Mouse (Mus musculus) embryonic facial prominence, embryonic 13.5 days (tissue): Measurements from ENCODE around the gene St6gal1. TPM values are rescaled to one million over a fixed set of nuclear protein-coding genes. Genes with fewer than 3 reads are reported as not detected.

Experiments
- ATAC-seq: fragments of 200-750 bp; cut with Nextera tagmentation; 2 replicates; pipeline ENCODE4 v1.8.0; 2017; ENCODE audit warnings: low read depth; ENCODE audit not compliant: insufficient number of reproducible peaks, insufficient read depth, low FRiP score, low TSS enrichment
- H3K27ac ChIP-seq: fragments of 300-500 bp; sonication (generic); 2 replicates; pipeline ENCODE4 v1.5.1; 2015; ENCODE audit warnings: moderate library complexity, mild to moderate bottlenecking, inconsistent platforms
- H3K27me3 ChIP-seq: fragments of 300-500 bp; sonication (generic); 2 replicates; pipeline ENCODE4 v1.6.1; 2015; ENCODE audit warnings: mild to moderate bottlenecking, inconsistent platforms
- H3K36me3 ChIP-seq: fragments of 300-500 bp; sonication (generic); 2 replicates; pipeline ENCODE4 v1.6.1; 2015; ENCODE audit warnings: mild to moderate bottlenecking, inconsistent platforms
- H3K4me1 ChIP-seq: fragments of 300-500 bp; sonication (generic); 2 replicates; pipeline ENCODE4 v1.6.1; 2015; ENCODE audit warnings: inconsistent platforms
- H3K4me2 ChIP-seq: fragments of 300-500 bp; sonication (generic); 2 replicates; pipeline ENCODE4 v1.6.1; 2015; ENCODE audit warnings: moderate library complexity, mild to moderate bottlenecking, inconsistent platforms
- H3K4me3 ChIP-seq: fragments of 300-500 bp; sonication (generic); 2 replicates; pipeline ENCODE4 v1.5.1; 2015; ENCODE audit warnings: mild to moderate bottlenecking, inconsistent platforms
- H3K9ac ChIP-seq: fragments of 300-500 bp; sonication (generic); 2 replicates; pipeline ENCODE4 v1.6.1; 2015; ENCODE audit warnings: mild to moderate bottlenecking, inconsistent platforms
- H3K9me3 ChIP-seq: fragments of 300-500 bp; sonication (generic); 2 replicates; pipeline ENCODE4 v1.6.1; 2016; ENCODE audit warnings: inconsistent platforms
- WGBS: fragments of 180-500 bp; shearing (Covaris S2); methylation state at CpG from one replicate; pipeline ENCODE4 v1.1.7; 2015; ENCODE audit warnings: mixed read lengths; 5-methylcytosine and 5-hydroxymethylcytosine counted together
- polyA plus RNA-seq: library from polyadenylated mRNA; unstranded; fragments of >200 nt; fragmentation: Nextera tagmentation; extraction: Ambion mirVana; gene quantifications from 2 replicates; pipeline ENCODE4 v1.2.1, GENCODE M21; 2015

Gene St6gal1
- polyA plus RNA-seq, 1 experiment from 2014 or later: 19.6 TPM

GRCm38 (mm10) chr16:23189612-23190011 lies 34.9 kb upstream of the St6gal1 start:
- no peaks in the 10 kb centered on the region for H3K27me3 ChIP-seq
- H3K9ac ChIP-seq: no peak overlapping the region
- WGBS: 64% methylated on average over 1 of the region's 1 CpGs
- H3K36me3 ChIP-seq: no peaks in the 10 kb centered on the region
- H3K27ac ChIP-seq: no peak overlapping the region
- H3K4me2 ChIP-seq: no peak overlapping the region
- H3K4me3 ChIP-seq: no peak overlapping the region
- H3K9me3 ChIP-seq: no peaks in the 10 kb centered on the region
- ATAC-seq: no peak
- H3K4me1 ChIP-seq: no peaks in the 10 kb centered on the region

DNA sequence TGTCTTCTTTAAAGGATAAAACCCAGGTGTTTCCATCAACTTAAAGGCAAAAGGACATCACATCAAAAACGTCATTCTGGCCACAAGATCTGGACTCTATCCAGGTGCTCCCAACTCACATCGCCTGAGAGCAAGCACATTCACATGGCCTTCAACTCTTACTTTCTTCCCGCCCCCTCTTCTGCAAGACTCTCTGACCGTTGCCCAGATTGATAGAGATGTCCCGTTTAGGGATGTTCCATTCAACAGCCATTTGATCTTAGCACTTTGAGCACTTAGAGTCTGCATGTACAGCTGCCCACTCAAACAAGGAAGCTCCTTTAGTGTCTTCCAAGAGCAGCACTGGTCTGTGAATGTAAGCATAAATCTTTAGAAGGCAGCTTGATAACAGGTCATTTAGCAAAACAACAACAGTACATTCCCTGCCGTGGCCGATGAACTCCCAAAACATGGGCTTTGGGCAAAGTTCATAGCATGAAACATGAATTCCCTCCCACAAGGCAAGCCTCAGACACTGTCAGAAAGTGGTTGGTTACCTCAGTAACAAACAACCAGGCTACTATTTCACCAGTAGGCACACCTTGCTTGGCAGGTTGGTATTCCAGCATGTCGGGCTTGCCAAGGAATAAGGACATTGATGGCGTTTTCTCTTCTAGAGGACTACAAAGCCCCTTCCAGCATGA lies 32.8 kb upstream of the St6gal1 start:
- WGBS: 84% methylated on average over 9 of the region's 9 CpGs
- Histone ChIP-seq H3K9me3 (no peaks in the 10 kb centered on the region), H3K27me3 (no peaks in the 10 kb centered on the region), H3K27ac (no peak overlapping the region), H3K9ac (no peak overlapping the region), H3K4me2 (no peak overlapping the region), H3K36me3 (no peaks in the 10 kb centered on the region), H3K4me1 (no peaks in the 10 kb centered on the region), H3K4me3 (no peak overlapping the region)
- ATAC-seq: no peak

DNA sequence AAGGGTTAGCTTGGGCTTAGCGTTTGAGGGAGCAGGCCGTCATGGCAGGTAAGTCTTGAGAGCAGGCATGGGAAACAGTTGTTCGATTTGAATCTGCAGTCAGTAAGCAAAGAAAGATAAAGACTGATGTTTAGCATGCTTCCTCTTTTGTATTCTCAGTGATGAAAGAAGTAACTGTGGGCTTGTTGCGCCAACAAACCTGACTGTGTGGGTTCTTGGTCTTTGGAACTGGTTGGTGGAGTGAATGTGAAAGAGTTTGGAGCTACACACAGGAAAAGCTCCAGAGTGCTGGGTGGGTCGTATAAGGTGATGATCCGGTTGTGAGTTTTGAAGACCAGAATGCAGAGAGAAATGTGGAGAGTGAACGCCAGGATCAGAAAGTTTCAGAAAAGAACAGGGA lies 28.9 kb upstream of the St6gal1 start:
- Histone ChIP-seq H3K4me1 (no peaks in the 10 kb centered on the region), H3K9me3 (no peaks in the 10 kb centered on the region), H3K27ac (no peak overlapping the region), H3K36me3 (no peaks in the 10 kb centered on the region), H3K4me3 (no peak overlapping the region), H3K27me3 (no peaks in the 10 kb centered on the region), H3K4me2 (no peak overlapping the region), H3K9ac (no peak overlapping the region)
- no peak for ATAC-seq
- WGBS: 85% methylated on average over 7 of the region's 7 CpGs

- no peak for ATAC-seq
- H3K9me3 ChIP-seq: no peaks in the 10 kb centered on the region
- H3K4me3 ChIP-seq: no peak overlapping the region
- H3K27ac ChIP-seq: no peak overlapping the region
- H3K4me1 ChIP-seq: no peaks in the 10 kb centered on the region
- no peak overlapping the region for H3K4me2 ChIP-seq
- no peak overlapping the region for H3K9ac ChIP-seq
- no peaks in the 10 kb centered on the region for H3K36me3 ChIP-seq
- H3K27me3 ChIP-seq: no peaks in the 10 kb centered on the region
Observed at GRCm38 (mm10) chr16:23196296-23196695, 28.2 kb upstream of the St6gal1 start.

- H3K27ac ChIP-seq: no peak overlapping the region
- no peak overlapping the region for H3K9ac ChIP-seq
- ATAC-seq: no peak
- H3K4me3 ChIP-seq: no peak overlapping the region
- no peaks in the 10 kb centered on the region for H3K27me3 ChIP-seq
- no peak overlapping the region for H3K4me2 ChIP-seq
- no peaks in the 10 kb centered on the region for H3K9me3 ChIP-seq
- H3K4me1 ChIP-seq: no peaks in the 10 kb centered on the region
- WGBS: 87% methylated on average over 6 of the region's 6 CpGs
- H3K36me3 ChIP-seq: no peaks in the 10 kb centered on the region
Observed at GRCm38 (mm10) chr16:23196791-23197190, 27.7 kb upstream of the St6gal1 start.

DNA sequence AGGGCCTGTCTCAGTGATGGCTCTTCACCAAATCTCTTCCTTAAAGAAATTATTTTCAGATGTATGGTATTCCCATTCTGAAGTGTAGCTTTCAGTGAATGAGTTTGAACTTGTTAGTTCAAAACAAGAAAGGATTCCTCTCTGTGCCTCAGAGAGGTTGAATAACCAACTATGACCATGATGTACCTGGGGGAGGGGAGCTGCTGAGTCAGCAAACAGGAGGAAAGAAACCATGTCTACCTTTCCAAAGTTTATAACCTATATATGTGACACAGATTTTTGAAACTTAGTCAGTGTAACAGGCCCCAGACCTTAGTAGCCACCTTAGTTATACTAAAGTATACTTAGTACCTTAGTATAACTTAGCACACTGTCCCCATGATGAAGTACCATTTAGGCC lies 23.0 kb upstream of the St6gal1 start:
- Histone ChIP-seq H3K4me3 (no peak overlapping the region), H3K4me2 (no peak overlapping the region), H3K27me3 (no peaks in the 10 kb centered on the region), H3K36me3 (no peaks in the 10 kb centered on the region), H3K9ac (no peak overlapping the region), H3K27ac (no peak overlapping the region), H3K9me3 (no peaks in the 10 kb centered on the region), H3K4me1 (no peaks in the 10 kb centered on the region)
- ATAC-seq: no peak

GRCm38 (mm10) chr16:23214314-23214713 lies 10.2 kb upstream of the St6gal1 start:
- no peak overlapping the region for H3K27ac ChIP-seq
- no peak overlapping the region for H3K4me3 ChIP-seq
- no peaks in the 10 kb centered on the region for H3K4me1 ChIP-seq
- H3K9me3 ChIP-seq: no peaks in the 10 kb centered on the region
- no peaks in the 10 kb centered on the region for H3K27me3 ChIP-seq
- no peak overlapping the region for H3K9ac ChIP-seq
- no peak overlapping the region for H3K4me2 ChIP-seq
- ATAC-seq: no peak
- H3K36me3 ChIP-seq: no peaks in the 10 kb centered on the region
- WGBS: 75% methylated on average over 7 of the region's 7 CpGs

DNA sequence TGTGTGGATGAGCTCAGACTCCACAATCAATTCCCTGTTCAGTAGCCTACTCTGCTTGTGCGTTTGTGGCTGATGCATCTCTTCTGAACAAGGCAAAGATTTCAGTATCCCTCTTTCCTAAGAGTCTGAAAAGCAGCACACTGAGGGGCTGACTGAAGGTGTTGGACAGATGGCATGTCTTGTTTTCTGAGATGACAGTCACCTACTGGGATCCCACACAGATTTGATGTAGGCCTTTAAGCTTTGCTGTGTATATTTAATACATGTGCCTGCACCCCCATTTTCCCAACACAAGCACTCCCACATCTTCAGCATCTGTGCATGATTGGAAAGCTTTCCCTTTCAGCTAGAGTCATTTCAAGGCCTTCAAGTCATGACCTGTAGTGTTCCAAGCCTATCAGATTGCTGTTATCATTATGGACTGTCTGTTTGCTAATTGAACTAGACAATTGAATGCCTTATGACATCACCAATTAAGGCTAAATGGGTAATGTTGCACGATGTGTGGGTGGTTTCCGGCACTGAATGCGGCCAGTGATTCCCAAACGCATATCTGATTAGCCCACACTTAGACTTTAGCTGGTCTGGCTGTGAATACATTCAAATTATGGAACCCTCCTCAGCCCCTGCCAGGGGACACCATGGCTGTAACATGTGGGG lies 9.2 kb upstream of the St6gal1 start:
- H3K4me2 ChIP-seq: no peak overlapping the region
- ATAC-seq: no peak
- no peak overlapping the region for H3K27ac ChIP-seq
- WGBS: 60% methylated on average over 5 of the region's 5 CpGs
- H3K9ac ChIP-seq: no peak overlapping the region
- no peaks in the 10 kb centered on the region for H3K36me3 ChIP-seq
- H3K9me3 ChIP-seq: no peaks in the 10 kb centered on the region
- H3K4me3 ChIP-seq: no peak overlapping the region
- no peaks in the 10 kb centered on the region for H3K4me1 ChIP-seq
- no peaks in the 10 kb centered on the region for H3K27me3 ChIP-seq

DNA sequence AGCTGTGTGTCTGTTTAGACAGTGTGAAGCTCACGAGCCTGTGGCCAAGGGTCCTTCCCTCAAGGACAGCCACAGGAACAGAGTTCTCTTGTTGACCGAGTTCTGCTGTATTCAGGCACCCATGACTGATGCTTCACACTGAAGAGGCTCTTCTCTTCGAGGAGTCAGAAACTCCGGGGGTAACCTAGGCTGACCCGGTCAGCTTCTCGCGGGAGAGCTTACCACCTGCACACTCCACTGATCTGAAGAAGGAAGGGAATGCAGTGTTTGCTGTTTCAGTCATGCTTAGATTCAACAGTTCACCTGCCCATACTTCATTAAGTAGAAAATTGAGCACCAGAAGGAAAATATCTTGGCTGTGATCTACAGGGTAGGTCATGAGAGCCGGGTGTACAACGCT lies 8.2 kb upstream of the St6gal1 start:
- H3K4me2 ChIP-seq: no peak overlapping the region
- H3K4me3 ChIP-seq: no peak overlapping the region
- no peak overlapping the region for H3K9ac ChIP-seq
- no peaks in the 10 kb centered on the region for H3K27me3 ChIP-seq
- no peaks in the 10 kb centered on the region for H3K9me3 ChIP-seq
- 72% methylated on average over 9 of the region's 9 CpGs for WGBS
- H3K27ac ChIP-seq: no peak overlapping the region
- ATAC-seq: no peak
- no peaks in the 10 kb centered on the region for H3K36me3 ChIP-seq
- no peaks in the 10 kb centered on the region for H3K4me1 ChIP-seq

DNA sequence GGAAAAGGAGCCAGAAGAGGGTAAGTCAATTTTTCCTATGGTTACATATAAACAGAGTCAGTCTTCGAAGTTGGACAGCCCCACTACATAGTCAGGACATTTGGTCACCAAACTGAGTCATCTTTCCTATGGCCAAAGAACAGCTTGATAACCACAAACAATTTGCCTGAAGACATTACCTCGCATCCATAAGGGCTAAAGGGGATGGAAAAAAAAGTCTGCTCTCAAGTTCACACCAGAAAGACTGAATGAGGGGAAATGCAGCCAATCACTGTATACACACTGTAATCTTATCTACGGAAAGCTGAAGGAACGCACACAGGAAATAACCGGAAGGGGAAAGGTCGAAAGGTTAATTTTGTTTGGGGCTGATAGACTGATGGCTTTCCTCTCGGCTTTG lies 6.2 kb upstream of the St6gal1 start:
- 25% methylated on average over 7 of the region's 7 CpGs for WGBS
- Histone ChIP-seq H3K9me3 (no peaks in the 10 kb centered on the region), H3K4me3 (no peak overlapping the region), H3K9ac (no peak overlapping the region), H3K4me2 (no peak overlapping the region), H3K4me1 (0 out of 2 replicates have a peak, but pooled peaks cover 2% of the 10 kb centered on the region), H3K36me3 (no peaks in the 10 kb centered on the region), H3K27ac (no peak overlapping the region), H3K27me3 (no peaks in the 10 kb centered on the region)
- ATAC-seq: no peak

DNA sequence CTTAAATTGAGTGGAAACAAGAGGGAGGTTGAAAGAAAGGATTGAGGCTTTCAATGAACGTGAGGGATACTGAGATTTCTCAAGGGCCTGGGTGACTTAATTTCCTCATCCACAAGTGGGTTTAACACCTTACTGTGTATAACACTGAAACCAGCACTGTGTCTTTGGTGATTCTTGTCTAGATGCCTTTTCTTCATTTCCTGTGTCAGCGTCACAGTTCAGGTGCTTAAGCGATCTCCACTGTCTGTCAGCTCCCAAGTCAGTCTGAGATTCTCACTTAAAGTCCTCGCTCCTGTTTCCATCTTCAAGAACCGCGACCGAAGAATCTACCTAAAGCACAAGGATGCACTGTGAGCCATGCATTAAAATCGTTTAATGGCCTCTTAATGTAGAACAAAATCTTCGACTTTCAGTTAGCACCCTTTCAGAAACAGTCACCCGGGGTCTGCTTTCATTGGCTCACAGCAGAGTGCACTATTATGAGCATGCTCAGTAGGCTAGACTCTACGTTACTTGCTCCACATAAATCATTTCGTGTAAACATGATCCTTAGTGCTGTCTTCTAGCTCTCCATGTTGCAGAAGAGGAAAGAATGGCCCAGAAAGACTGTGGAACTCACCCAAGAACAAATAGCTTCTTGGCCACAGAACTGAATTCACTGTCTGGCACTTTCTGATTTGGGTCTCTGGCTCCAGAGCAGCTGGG lies 1.2 kb upstream of the St6gal1 start:
- WGBS: 80% methylated on average over 12 of the region's 12 CpGs
- Histone ChIP-seq H3K27ac (peak overlapping the region; percentile 90), H3K4me3 (0 out of 2 replicates have a peak overlapping the region, but pooled peaks have one; percentile 75), H3K9me3 (no peaks in the 10 kb centered on the region), H3K9ac (no peak overlapping the region), H3K36me3 (no peaks in the 10 kb centered on the region), H3K4me1 (peaks cover 36% of the 10 kb centered on the region), H3K27me3 (no peaks in the 10 kb centered on the region), H3K4me2 (peak overlapping the region; percentile 85)
- no peak for ATAC-seq
